In the genomic region with DNA sequence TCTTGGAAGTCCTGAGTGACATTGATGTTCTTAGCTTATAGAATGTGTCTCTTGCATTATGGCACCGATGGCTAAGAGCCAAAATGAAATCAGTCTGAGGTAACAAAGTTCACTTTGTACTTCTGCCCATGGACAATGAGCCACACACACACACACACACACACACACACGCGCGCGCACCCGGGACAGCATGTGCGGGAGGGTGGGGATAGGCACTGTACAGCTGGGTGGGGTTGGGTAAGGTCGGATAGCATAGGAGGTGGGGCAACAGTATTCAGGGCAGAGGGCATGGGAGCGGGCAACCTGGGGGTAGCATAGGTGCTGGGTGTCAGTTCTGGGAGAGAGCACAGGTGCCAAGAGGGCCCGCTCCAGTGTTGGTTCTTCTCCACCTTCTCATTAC, we compare ENCODE assay signal across 1 mouse cellular context.
TF ChIP-seq lines count a peak whose summit lies in the region.

No protein-coding gene starts in this region.

TF ChIP-seq in ES-E14, 5 proteins besides CTCF, POLR2A, EP300 and RAD21:
- TF ChIP-seq CHD2 (IDR thresholded peaks at IDR 0.05; ENCODE audit: low read depth, low read length) (no peak), MAFK (IDR thresholded peaks at IDR 0.05; ENCODE audit: insufficient read depth, low read depth, low read length) (no peak), ZNF384 (IDR thresholded peaks at IDR 0.05; ENCODE audit: low read depth, low read length) (no peak), ZC3H11A (IDR thresholded peaks at IDR 0.05; ENCODE audit: borderline replicate concordance, low read depth, low read length) (no peak), HCFC1 (IDR thresholded peaks at IDR 0.05; ENCODE audit: borderline replicate concordance, insufficient read depth, low read length) (no peak)
